Mouse (Mus musculus) natural killer cell, adult 2 months (primary cell): ENCODE measurements around the gene Ccdc9b.

ENCODE experiments used
- DNase-seq, 2 experiments: peaks; one replicate each; pipeline ENCODE4 v3.0.0; 2022; ENCODE audit warnings: low spot score in 2 of 2

Gene Ccdc9b

DNA sequence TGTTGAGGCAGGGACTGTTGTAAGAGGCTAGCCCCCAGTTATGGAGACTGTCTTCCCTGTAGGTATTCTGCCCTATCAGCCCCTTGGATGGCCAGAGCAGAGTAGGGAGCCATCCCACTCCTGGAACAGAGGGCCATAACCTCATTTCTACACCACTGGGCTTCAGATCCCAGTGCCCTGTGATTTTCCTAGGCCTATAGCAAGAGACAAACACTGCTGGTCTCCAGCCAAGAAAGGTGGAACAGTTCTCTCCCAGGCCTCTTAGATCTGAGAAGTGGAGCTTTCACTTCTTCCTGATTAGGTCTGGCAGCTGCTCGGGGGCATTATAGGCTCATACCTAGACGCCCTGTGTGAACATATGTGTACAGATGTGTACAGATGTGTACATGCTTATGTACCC is 13.8 kb upstream of the Ccdc9b start:
- DNase-seq = no peak

DNA sequence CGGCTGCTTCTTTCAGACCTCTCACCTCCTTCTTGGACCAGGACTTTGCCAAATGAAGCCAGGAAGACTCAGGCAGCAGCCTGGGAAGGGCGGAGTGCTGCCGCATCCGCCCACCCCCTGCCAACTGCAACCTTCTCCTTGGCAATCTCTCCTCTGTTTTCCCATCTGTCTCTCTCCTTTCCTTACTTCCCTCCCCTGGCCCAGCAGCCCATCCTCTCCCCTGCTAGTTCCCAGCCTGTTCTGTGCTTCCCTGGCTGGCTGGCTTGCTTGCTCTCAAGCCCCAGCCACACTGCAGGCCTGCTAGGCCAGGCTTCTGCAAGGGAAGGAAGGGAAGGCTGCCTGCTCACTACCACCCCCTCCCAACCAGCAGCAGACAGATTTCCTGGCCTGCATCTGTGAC is 13.4 kb upstream of the Ccdc9b start:
- no peak for DNase-seq

DNA sequence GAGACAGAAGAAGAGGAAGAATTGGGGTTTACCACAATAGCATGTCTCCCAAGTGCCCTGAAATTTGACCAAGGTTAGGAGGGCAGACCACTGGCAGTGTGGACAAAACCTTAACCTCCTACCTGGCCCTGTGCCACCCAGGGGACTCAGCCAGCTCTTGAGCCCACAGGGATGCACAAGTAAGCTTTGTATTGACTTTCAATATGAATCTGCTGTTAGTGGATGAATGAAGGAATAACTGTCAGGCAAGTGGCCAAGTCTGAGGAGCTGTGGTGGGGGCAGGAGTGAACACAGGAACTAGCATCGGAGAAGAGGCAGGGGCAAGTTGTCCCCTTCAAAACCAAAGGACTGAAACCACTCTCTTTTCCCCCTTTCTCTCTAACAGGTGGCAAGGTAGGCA is 12.9 kb upstream of the Ccdc9b start:
- DNase-seq = no peak

GRCm38 (mm10) chr2:118774536-118774935 is 12.1 kb upstream of the Ccdc9b start:
- no peak for DNase-seq

DNA sequence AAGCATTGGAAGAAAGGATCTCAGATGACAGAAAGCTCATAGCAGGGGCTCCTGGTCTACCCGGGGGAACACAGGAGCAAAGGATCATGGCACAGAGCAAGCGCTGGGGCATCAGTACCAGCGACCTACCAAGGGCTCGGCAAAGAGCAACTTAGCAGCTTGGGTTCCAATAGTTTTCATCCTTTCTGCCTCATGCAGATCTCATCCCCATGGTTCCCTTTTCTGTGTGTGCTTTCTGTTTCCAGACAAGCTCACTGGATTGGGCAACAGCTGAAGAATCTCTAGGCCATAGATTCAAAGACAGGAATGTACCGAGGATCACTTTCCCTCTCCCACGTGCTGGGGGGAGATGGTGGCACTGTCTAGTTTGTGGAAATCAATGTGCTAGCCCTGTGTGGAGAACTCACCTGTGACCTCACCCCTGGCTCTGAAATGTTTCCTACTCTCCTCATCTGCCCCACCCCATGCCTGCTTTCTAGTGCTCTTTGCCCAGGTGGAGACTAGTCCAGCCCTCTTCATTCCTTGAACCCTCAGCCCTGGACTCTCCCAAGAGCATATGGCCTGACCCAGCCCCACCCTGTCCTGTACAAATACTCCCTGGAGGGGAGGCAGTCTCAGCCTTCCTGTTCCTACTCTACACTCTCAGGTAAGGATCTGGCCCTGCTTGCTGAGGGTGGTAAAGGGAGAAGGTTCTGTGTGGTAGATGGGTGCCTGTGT is 9.9 kb upstream of the Ccdc9b start, which contains the start of gene Phgr1:
TSS of gene Phgr1 (plus strand) at position 612 of the 717 bp plus-strand sequence.
- DNase-seq = no peak

- DNase-seq = no peak
Measured at GRCm38 (mm10) chr2:118766041-118767033, 3.9 kb upstream of the Ccdc9b start.

- no peak for DNase-seq
Measured at GRCm38 (mm10) chr2:118764875-118765274, 2.4 kb upstream of the Ccdc9b start.

- DNase-seq = peak in 1 of 2 experiments; percentile 35
Measured at GRCm38 (mm10) chr2:118764094-118764831, 1.8 kb upstream of the Ccdc9b start.

- DNase-seq = no peak
Measured at GRCm38 (mm10) chr2:118763469-118763868, 1.0 kb upstream of the Ccdc9b start.

- no peak for DNase-seq
Measured at GRCm38 (mm10) chr2:118762784-118763148, 305 bp upstream of the Ccdc9b start.

DNA sequence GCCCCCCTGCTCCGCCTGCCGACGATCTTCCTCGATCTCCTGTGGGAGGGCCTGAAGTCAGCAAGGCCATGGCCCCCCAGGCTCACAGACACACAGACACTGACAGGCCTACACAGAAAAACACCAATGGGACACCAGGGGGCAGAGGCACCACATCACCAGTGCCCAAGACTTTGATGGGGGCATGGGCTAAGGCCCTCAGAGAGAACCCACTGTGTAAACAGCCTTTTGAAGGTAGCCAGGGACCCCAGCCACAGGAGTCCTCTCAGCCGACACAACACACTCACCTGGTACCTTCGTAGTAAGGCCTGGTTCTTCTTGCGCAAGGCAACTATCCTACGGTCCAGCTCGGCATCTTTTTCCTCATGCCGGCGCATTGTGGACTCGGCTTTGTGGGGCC is 1.1 kb downstream of the Ccdc9b start:
- no peak for DNase-seq

DNA sequence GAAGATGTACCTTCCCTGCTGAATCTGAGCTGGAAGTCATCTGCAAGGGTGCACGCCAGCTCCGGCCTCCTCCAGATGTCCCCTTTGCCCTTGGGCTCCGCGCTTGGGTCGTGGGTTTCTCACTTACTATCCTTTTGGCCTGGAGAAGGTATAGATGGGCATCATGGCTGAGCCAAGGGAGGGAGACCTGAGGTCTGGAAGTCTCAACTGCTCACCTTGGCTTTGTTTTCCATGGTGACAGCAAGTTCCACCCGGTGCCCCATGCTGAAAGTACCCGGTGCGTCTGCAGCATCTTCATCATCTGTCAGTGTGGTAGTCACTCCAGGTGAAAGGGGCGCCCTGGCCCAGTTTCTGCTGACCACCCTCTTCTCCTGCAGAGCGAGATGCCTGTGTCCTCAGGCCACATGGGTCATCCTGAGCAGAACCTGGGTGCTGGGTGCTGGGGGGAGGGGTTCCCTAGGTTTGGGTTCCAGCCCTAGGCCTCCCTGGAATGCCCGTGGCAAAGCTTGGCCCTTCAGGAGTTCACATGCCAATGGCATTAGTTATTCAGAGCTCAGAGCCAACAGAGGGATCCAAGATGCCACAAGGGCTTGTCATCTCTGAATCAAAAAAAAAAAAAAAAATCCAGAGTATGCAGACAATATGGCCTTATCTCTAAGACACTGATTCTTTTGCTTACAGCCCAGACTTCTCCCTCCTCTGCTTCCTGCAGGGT is 2.0 kb downstream of the Ccdc9b start:
- DNase-seq = no peak

- DNase-seq = peak; percentile 73 to 85
Measured at GRCm38 (mm10) chr2:118759828-118760227, 2.6 kb downstream of the Ccdc9b start.

- DNase-seq = no peak
Measured at GRCm38 (mm10) chr2:118756103-118756502, 6.4 kb downstream of the Ccdc9b start.

DNA sequence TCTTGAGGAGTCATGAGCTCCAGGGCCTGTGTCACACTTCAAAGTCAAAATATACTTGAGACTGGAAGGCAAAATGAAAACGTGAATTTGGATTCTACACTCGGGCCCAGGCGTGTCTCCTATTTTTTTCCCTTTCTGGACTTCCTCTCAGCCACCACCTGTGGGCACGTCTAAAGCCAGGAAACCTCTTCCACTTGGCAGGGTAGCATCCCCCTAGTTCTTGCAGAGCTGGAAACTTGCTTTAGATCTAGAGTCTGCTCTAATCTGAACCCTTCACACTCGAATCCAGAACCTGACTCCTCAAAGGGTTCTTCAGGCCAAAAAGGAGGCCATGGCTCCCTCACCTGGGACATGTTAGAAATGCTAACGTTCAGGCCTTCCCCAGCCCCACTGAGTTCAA is 7.1 kb downstream of the Ccdc9b start:
- no peak for DNase-seq

- DNase-seq = no peak
Measured at GRCm38 (mm10) chr2:118754143-118754542, 8.3 kb downstream of the Ccdc9b start.

DNA sequence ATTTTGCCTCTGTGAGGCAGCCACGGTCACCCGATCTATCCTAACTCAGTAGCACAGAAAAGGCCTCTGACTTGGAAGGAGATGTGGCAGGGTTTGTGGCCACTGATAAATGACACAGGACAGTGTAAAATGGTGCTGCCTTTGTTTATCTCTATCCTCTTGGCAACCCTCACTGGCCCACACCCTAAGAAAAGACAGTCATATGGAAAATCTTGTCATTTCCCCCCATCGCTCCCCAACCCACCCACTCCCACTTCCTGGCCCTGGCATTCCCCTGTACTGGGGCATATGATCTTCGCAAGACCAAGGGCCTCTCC is 9.7 kb downstream of the Ccdc9b start:
- no peak for DNase-seq

GRCm38 (mm10) chr2:118751896-118752791 is 10.3 kb downstream of the Ccdc9b start:
- no peak for DNase-seq

GRCm38 (mm10) chr2:118750476-118750875 is 12.0 kb downstream of the Ccdc9b start:
- no peak for DNase-seq

- no peak for DNase-seq
Measured at GRCm38 (mm10) chr2:118749341-118749884, 13.0 kb downstream of the Ccdc9b start.
